Mouse (Mus musculus) ES-E14 (cell line): ENCODE measurements around the gene Castor1. TPM values are rescaled to one million over a fixed set of nuclear protein-coding genes. Genes with fewer than 3 reads are reported as not detected.

Experiments
- DNase-seq: peaks from one replicate; pipeline ENCODE4 v3.0.0-alpha.2; 2013; ENCODE audit warnings: low read depth, low spot score
- H3K27ac ChIP-seq: 2 replicates; pipeline ENCODE4 v1.5.1; 2012; ENCODE audit warnings: low read depth, mild to moderate bottlenecking, low read length, moderate library complexity, mixed read lengths; ENCODE audit not compliant: poor library complexity, insufficient read depth, severe bottlenecking
- H3K36me3 ChIP-seq: 2 replicates; pipeline ENCODE4 v1.6.1; 2012; ENCODE audit warnings: mild to moderate bottlenecking, low read length, moderate library complexity, mixed read lengths; ENCODE audit not compliant: control insufficient read depth, poor library complexity, insufficient read depth, severe bottlenecking
- H3K4me1 ChIP-seq, 2 experiments: fragments of 150-350 bp in 1 of 2; sonication (generic) in 1 of 2; 2 replicates each; pipeline ENCODE4 v1.6.1; 2012; ENCODE audit warnings: low read length in 2 of 2, mild to moderate bottlenecking in 1 of 2, mixed read lengths in 1 of 2; ENCODE audit not compliant: control insufficient read depth in 2 of 2, insufficient read depth in 2 of 2, poor library complexity in 1 of 2
- H3K4me3 ChIP-seq, 2 experiments: fragments of 150-350 bp in 1 of 2; sonication (generic) in 1 of 2; 2 replicates each; pipeline ENCODE4 v1.5.1; 2012; ENCODE audit warnings: low read length in 2 of 2, low read depth in 1 of 2, mild to moderate bottlenecking in 1 of 2, mixed read lengths in 1 of 2; ENCODE audit not compliant: insufficient read depth in 1 of 2, poor library complexity in 1 of 2, severe bottlenecking in 1 of 2
- H3K9ac ChIP-seq: 2 replicates; pipeline ENCODE4 v1.6.1; 2012; ENCODE audit warnings: low read depth, mild to moderate bottlenecking, low read length, mixed read lengths; ENCODE audit not compliant: poor library complexity, insufficient read depth, severe bottlenecking
- H3K9me3 ChIP-seq: fragments of 150-350 bp; sonication (generic); 2 replicates; pipeline ENCODE4 v1.6.1; 2012; ENCODE audit warnings: low read depth, mild to moderate bottlenecking, low read length; ENCODE audit not compliant: control insufficient read depth, insufficient read depth
- CHD2 ChIP-seq: IDR thresholded peaks from 2 replicates; pipeline ENCODE4 v1.6.1; 2014; ENCODE audit warnings: mild to moderate bottlenecking, low read depth, low read length, inconsistent platforms
- HCFC1 ChIP-seq: IDR thresholded peaks from 2 replicates; pipeline ENCODE4 v1.6.1; 2012; ENCODE audit warnings: low read length, inconsistent platforms, borderline replicate concordance; ENCODE audit not compliant: insufficient read depth
- MAFK ChIP-seq: IDR thresholded peaks from 2 replicates; pipeline ENCODE4 v1.6.1; 2014; ENCODE audit warnings: mild to moderate bottlenecking, low read depth, low read length, inconsistent platforms; ENCODE audit not compliant: insufficient read depth
- ZC3H11A ChIP-seq: IDR thresholded peaks from 2 replicates; pipeline ENCODE4 v1.6.1; 2012; ENCODE audit warnings: low read depth, mild to moderate bottlenecking, inconsistent platforms, low read length, borderline replicate concordance
- ZNF384 ChIP-seq: IDR thresholded peaks from 2 replicates; pipeline ENCODE4 v1.6.1; 2012; ENCODE audit warnings: low read depth, low read length, inconsistent platforms
- in situ Hi-C, 2 experiments: fragments of 600-800 bp; cut with MboI; formaldehyde crosslinking; loops; one replicate each; pipeline ENCODE4 v1.15.1; 2025; ENCODE audit warnings: low sequenced_read_pairs in 2 of 2, inconsistent platforms in 1 of 2; ENCODE audit not compliant: unreplicated experiment in 2 of 2
- total RNA-seq: library from RNA; depleted of rRNA; stranded (reverse); fragments of 300-350 nt; gene quantifications from 2 replicates; pipeline ENCODE4 v1.2.3, GENCODE M21; 2012; rRNA removed

The Castor1 gene
- total RNA-seq, 1 experiment, result 45.5 TPM

GRCm38 (mm10) chr11:4268500-4268899 lies 50.5 kb downstream of the Castor1 start:
- no peak overlapping the region for H3K9ac ChIP-seq
- TF ChIP-seq ZNF384 (no peak), HCFC1 (no peak), MAFK (no peak), CHD2 (no peak), ZC3H11A (no peak)
- no peak overlapping the region for H3K4me3 ChIP-seq
- no peak for DNase-seq
- in situ Hi-C loops, result no loop called here
- H3K36me3 ChIP-seq, result peaks cover 8% of the 10 kb centered on the region; the same call in 1 of the 2 replicates
- H3K4me1 ChIP-seq, result peaks cover 3 to 32% of the 10 kb centered on the region in 2 experiments; a peak in 3 of 4 replicates
- no peak overlapping the region for H3K27ac ChIP-seq
- no peaks in the 10 kb centered on the region for H3K9me3 ChIP-seq

- no peaks in the 10 kb centered on the region for H3K9me3 ChIP-seq
- in situ Hi-C loops, result no loop called here
- no peak for DNase-seq
- peaks cover 2 to 15% of the 10 kb centered on the region in 2 experiments; a peak in 2 of 4 replicates for H3K4me1 ChIP-seq
- H3K36me3 ChIP-seq, result peaks cover 8% of the 10 kb centered on the region; the same call in 1 of the 2 replicates
- H3K27ac ChIP-seq, result peak overlapping the region; percentile 71
- TF ChIP-seq ZNF384 (no peak), MAFK (no peak), HCFC1 (no peak), ZC3H11A (no peak), CHD2 (no peak)
- H3K4me3 ChIP-seq, result peak overlapping the region in 1 of 2 experiments; percentile 58; a peak in 2 of 4 replicates
- H3K9ac ChIP-seq, result peak overlapping the region; percentile 55; the same call in 1 of the 2 replicates
These were observed 52.9 kb downstream of the Castor1 start for GRCm38 (mm10) chr11:4270744-4271459.

GRCm38 (mm10) chr11:4271544-4271943 lies 53.5 kb downstream of the Castor1 start:
- Histone ChIP-seq H3K4me3 (peak overlapping the region in 1 of 2 experiments; percentile 58; a peak in 1 of 4 replicates), H3K9me3 (no peaks in the 10 kb centered on the region), H3K4me1 (peaks cover 2 to 14% of the 10 kb centered on the region in 2 experiments; a peak in 2 of 4 replicates), H3K9ac (no peak overlapping the region), H3K27ac (no peak overlapping the region), H3K36me3 (peaks cover 8% of the 10 kb centered on the region; the same call in 1 of the 2 replicates)
- no peak for DNase-seq
- in situ Hi-C loops, result no loop called here
- no peak for TF ChIP-seq ZC3H11A
- no peak for TF ChIP-seq MAFK
- no peak for TF ChIP-seq CHD2
- no peak for TF ChIP-seq HCFC1
- TF ChIP-seq ZNF384, result no peak

Other genes starting within 250 kb of the Castor1 start
- gene 4930556J24Rik, start 241.4 kb upstream of the Castor1 start, total RNA-seq, result 0.76 and 1.3 TPM in 2 replicates
- gene Gal3st1, start 234.6 kb upstream of the Castor1 start, total RNA-seq, result 4.0 and 4.9 TPM in 2 replicates
- gene Sec14l4, start 186.8 kb upstream of the Castor1 start, total RNA-seq, result 0.94 and 2.3 TPM in 2 replicates
- gene Sec14l3, start 153.4 kb upstream of the Castor1 start, total RNA-seq, result 0.22 and 0.26 TPM in 2 replicates
- 12.7 and 20.5 TPM in 2 replicates for gene Mtfp1, start 122.8 kb upstream of the Castor1 start, total RNA-seq
- 7.9 and 9.0 TPM in 2 replicates for gene Sec14l2, start 94.8 kb upstream of the Castor1 start, total RNA-seq
- gene Rnf215, start 83.0 kb upstream of the Castor1 start, total RNA-seq, result 19.5 and 28.8 TPM in 2 replicates
- gene Ccdc157, start 57.9 kb upstream of the Castor1 start, total RNA-seq, result 4.3 and 5.8 TPM in 2 replicates
- gene Sf3a1, start 57.9 kb upstream of the Castor1 start, total RNA-seq, result 49.1 and 57.4 TPM in 2 replicates
- 40.9 and 45.7 TPM in 2 replicates for gene Tbc1d10a, start 31.4 kb upstream of the Castor1 start, total RNA-seq
- 0.98 and 1.8 TPM in 2 replicates for gene Osm, start 18.2 kb downstream of the Castor1 start, total RNA-seq
- 6.6 and 7.9 TPM in 2 replicates for gene Lif, start 39.3 kb downstream of the Castor1 start, total RNA-seq
- gene Hormad2, start 222.9 kb downstream of the Castor1 start, total RNA-seq, result 11.6 and 12.3 TPM in 2 replicates